Mouse (Mus musculus): ENCODE results near the gene Msrb3. TPM values are rescaled to one million over a fixed set of nuclear protein-coding genes. Genes with fewer than 3 reads are reported as not detected.
A peak's percentile ranks its signal among the peaks of the same experiment; 100 is the strongest.
"Not testable (repeated sequence)": the region's sequence is repeated elsewhere in the genome, so short reads cannot be mapped to it uniquely, and the experiment has no call there.

The Msrb3 gene
- total RNA-seq, 2 experiments from 2014 or later = 4.6 to 5.9 TPM

DNA sequence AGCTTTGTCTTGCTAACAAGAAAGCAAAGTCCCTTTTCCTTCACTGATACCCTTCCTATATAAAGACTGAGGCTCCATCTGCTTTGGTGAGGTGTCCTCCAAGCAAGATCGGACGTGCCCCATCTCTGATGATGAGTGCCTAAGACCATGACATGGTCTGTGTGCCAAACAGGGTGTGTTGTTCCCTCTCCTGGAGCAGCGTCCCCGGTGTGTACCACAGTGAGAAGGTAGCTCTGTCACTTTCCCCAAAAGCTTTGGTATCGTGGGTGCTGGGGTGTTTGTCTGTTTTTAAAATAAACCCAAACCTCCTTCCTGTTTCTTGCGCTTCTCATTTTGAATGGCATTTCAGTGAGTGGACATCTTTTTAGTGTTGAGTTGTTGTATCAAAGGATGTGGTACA is 139.0 kb downstream of the Msrb3 start:
- no peak for DNase-seq (ENCODE audit: low spot score in 2 of 2)

DNA sequence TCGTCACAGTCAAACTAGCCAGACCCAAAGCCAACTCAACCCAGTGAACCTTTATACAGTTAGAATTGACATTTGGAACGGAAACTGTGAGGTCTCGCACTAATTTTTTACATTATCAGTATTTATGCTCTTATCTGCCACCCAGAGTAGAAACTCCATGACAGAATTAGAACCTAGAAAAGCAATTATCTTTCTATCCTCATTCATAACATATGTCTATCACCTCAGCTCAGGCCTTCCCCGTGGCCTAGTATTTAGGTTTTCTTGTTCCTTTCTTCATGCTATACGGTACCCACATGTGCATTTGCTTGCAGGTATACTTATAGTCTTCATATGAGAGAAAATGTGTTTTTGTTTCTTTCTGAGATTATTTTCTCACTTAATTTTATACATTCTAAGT is 146.4 kb downstream of the Msrb3 start:
- no peak for DNase-seq (ENCODE audit: low spot score in 2 of 2)

DNA sequence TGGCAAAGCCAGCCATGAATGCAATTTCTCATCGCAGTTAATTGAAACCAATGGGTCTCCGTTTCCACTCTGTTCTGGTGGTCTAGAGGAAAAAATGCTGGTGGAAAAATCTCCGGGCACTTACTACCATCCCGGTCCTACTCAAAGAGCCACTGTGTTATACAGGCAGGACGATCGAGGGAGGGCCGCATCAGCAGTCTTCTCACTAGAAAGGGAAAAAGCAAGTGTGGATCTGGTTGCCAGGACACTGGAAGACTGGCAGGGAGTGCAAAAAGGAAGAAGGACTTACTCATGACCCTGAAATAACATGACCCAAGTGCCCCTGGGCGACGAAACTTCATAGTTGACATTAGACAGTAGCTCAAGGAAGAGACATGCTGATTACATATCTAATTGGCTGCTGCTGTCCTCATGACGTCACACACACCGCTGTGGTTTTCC is 147.1 kb downstream of the Msrb3 start:
- DNase-seq (ENCODE audit: low spot score in 2 of 2) = peak in 1 of 2 experiments; percentile 9

DNA sequence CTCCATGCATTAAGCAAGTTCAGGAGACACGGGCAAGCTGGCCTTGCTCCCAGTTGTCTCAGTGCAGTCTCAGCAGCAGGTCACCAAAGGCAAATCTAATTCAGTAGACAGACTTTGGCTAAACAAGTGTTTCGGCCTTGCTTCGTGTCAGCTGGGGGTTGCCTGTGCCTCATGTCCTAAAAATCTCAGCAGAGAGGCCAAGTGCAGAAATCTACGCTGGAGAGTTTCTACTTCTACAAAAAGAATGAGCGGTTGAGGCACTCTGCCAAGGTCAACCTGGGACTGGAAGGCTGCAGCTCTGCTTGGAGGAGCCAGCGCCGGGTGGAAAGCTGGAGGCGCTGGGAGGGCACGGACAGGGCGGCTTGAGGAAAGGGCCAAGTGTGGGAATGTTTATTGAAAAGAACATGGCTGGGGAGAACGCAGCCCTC is 147.6 kb downstream of the Msrb3 start:
- DNase-seq (ENCODE audit: low spot score in 2 of 2) = peak; percentile 9 to 37

DNA sequence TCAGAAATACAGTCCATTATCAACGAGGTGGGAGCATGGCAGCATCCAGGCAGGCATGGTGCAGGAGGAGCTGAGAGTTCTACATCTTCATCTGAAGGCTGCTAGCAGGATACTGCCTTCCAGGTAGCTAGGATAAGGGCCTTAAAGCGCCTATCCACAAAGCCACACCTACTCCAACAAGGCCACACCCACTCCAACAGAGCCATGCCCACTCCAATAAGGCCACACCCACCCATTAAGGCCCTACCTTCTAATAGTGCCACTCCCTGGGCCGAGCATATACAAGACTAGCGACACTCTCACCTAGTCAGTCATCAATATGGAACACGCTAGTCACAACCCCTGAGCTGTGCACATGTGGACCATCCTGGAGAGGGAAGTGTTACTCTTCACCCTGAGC is 149.3 kb downstream of the Msrb3 start:
- not testable (repeated sequence) for DNase-seq (ENCODE audit: low spot score in 2 of 2)

DNA sequence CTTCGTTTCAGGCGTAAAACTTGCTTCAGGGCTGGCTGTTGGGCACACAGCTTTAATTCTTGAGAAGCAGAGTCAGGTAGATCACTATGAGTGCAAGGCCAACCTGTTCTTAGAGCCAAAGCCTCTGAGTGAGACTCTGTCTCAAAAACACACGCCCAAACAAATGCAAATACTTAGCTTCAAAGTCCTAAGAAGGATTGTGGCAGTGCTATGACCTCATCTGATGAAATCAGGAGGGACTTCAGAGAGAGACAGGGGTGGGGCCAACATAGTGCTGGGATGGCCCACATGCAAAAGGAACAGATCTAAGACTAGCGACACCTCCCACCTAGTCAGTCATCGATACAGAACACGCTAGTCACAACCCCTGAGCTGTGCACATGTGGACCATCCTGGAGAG is 150.7 kb downstream of the Msrb3 start:
- no peak for DNase-seq (ENCODE audit: low spot score in 2 of 2)

DNA sequence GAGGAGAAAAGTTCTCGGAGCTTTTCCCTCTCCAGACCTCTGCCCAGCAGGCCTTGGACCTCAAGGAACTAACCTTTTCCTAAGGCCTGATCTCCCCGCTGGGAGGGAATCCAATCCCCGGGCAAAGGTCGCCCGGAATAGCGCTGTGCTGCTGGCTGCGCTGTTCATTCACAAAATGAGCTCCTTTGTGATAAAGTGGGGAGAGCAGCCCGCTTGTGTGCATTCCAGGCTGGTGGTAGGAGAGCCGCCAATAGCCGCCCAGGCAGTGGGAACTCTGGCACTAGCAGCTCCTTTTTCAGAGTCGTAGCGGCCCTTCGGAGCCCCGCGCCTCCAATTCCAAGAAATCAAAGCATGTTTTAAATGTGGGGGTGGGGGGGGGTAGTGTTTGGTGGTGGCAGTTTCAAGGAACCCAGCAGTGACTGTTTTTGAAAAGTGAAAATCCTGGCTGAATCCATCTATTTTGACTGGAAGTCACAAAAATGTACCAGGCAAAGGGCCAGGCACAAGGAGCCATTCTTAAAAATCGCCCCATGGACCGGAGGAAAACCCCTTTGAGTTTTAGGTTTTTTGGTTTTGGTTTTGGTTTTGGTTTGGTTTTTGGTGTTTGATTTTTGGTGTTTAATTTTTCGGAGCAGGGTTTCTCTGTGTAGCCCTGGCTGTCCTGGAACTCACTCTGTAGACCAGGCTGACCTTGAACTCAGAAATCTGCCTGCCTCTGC is 153.6 kb downstream of the Msrb3 start:
- DNase-seq (ENCODE audit: low spot score in 2 of 2) = peak; percentile 46 to 77

DNA sequence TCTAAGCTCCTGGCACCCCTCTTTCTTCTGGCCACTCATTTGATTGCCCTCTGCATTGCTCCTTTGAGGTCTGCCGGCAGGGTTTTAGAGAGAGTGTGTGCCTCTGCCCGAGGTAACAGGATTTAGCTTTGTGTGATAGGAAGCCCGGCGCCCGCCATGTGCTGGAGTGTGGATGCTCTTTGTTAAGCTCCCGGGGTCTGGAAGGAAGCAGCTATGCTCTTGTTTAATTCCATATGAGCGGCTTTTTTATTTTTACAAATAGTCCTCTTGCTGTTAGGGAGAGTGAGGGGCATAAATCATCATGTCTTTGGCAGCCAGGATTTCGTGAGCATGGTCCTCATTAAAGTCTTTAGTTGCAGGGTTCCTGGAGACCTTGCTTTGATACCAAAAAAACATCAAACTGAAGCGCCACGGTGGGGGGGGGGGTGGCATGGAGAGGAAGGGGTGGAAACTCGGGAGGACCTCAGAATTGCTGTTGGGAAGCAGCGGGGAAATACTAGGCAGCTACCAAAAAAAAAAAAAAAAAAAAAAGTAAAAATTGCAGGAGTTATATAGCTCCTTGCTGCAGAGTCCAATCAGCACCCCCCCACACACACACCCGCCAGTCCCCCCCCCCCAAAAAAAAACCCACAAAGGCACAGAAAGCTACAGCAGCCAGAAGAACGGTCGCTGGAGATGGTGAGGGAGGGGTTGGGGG is 154.3 kb downstream of the Msrb3 start:
- DNase-seq (ENCODE audit: low spot score in 2 of 2) = no peak

DNA sequence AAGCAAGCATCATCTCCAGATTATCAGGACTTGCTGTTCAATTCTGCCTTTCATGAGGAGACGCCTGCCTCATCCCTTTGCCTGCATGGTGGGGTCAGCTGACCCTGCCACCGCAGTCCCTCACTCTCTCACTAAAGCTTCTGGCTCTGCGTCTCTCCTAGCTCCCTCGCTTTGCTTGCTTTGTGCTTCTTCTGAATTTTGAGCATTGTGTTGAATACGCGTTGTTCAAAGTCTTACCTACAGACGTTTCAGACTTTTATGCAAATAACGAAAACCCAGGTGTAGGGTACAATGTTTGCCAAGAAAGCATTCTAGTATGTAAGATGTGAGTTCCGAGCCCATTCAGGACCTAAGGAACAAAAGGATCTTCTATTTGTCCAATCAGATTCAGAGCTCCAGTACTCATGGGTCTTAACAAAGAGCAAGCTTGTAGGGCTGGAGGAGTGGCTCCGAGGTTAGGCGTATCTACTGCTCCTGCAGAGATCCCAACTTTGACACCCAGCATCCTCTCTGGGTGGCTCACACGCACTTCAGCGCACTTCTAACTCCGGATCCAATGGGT is 162.3 kb downstream of the Msrb3 start:
- no peak for DNase-seq (ENCODE audit: low spot score in 2 of 2)

DNA sequence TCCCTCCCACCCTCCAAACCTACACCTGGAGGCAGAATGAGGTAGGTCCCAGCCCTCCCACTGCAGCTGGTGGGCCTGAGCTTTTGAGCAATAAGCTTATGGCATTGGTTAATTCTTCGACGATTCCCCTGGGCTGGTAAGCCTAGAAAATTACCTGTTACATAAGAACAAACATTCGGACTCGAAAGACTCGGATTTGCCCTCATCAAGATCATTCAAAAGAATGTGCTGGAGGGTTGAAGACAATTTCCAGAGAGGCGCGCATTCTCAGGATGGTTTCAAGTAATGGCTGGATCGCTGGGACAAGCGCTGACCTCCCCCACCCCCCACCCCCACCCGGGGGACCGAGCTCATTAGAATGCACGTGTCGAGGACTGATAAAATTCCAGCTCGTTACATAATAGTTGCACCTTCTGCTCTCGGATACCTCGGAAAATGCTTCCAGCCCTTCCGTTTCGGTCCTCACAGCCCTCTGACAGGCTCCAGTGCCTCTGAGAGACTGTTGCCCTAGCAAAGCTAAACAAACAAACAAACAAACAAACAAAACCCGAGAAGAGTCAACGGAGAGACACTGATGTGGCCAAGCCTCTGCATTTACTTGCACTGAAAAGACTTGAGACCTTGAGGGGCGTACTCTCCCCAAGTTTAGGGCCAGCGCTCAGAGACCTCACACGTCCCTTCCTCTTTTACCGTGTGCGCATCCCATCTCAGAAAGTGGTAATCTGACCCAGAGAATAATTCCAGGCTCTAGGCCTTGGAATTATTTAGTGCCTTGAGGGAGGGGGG is 163.0 kb downstream of the Msrb3 start:
- DNase-seq (ENCODE audit: low spot score in 2 of 2) = no peak

DNA sequence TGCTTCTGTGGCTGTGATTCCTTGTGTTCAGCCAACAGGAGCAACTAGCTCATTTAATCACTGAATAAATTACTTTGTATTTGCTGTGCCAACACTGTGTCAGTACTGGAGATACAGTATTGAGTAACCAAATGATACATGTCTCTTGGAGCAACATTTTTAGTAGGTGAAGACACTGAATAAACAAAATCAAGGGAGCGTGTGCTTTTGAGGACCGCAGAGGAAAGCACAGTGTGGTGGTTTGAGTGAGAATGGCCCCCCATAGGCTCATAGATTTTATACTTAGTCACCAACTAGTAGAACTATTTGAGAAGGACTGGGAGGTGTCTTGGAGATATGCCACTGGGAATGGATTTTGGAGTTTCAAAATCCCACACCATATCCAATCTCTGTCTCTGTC is 164.5 kb downstream of the Msrb3 start:
- no peak for DNase-seq (ENCODE audit: low spot score in 2 of 2)

Other genes with a start within 250 kb of the Msrb3 start
- gene Lemd3, start 80.2 kb upstream of the Msrb3 start, total RNA-seq (2021) = 10 to 100 TPM; 31.7 to 33.6 TPM
- 1 to 10 TPM in 1 of 2 experiments, under 1 TPM in 1; 0.93 to 1.1 TPM for gene Wif1, start 134.9 kb upstream of the Msrb3 start, total RNA-seq (2021)

Data from layer of hippocampus, postnatal 14 days (tissue).